Mouse (Mus musculus): ENCODE measurements at regions not wholly inside any gene's neighbourhood (a gene's known extent, or its start where the extent isn't known, plus 50 kb on each side); places are given as distances from the start of the nearest gene placed in this dataset.
A peak's percentile ranks its signal among the peaks of the same experiment; 100 is the strongest.

- Histone ChIP-seq H3K36me3 (replicated peaks; ENCODE audit: control insufficient read depth, insufficient read depth) (no peaks in the 10 kb centered on the region), H3K4me3 (replicated peaks; ENCODE audit: low read length) (no peak overlapping the region), H3K9ac (no peak overlapping the region), H3K27ac (no peak overlapping the region), H3K27me3 (ENCODE audit: control insufficient read depth, insufficient read depth, low read length) (no peaks in the 10 kb centered on the region), H3K4me2 (replicated peaks) (no peak overlapping the region), H3K4me1 (replicated peaks; ENCODE audit: control insufficient read depth, insufficient read depth, low read length) (peaks cover 3% of the 10 kb centered on the region; the same call in 1 of the 2 replicates), H3K9me3 (ENCODE audit: control insufficient read depth, low read length) (no peaks in the 10 kb centered on the region)
- 62% methylated on average over 21 of the region's 21 CpGs for WGBS
- ATAC-seq (ENCODE audit: low FRiP score) (peak; percentile 11; the same call in 1 of the 2 replicates), DNase-seq (ENCODE audit: low spot score) (no peak)
Measured at GRCm38 (mm10) chr10:120635818-120636543, 159.7 kb upstream of the Hmga2 start.

- H3K4me1 ChIP-seq (replicated peaks; ENCODE audit: control insufficient read depth, insufficient read depth, low read length) = peaks cover 3% of the 10 kb centered on the region; the same call in 1 of the 2 replicates
- no peak for ATAC-seq (ENCODE audit: low FRiP score)
- H3K9me3 ChIP-seq (ENCODE audit: control insufficient read depth, low read length) = no peaks in the 10 kb centered on the region
- no peak overlapping the region for H3K4me2 ChIP-seq (replicated peaks)
- H3K27ac ChIP-seq = no peak overlapping the region
- H3K4me3 ChIP-seq (replicated peaks; ENCODE audit: low read length) = no peak overlapping the region
- H3K9ac ChIP-seq = no peak overlapping the region
- no peak for DNase-seq (ENCODE audit: low spot score)
- no peaks in the 10 kb centered on the region for H3K36me3 ChIP-seq (replicated peaks; ENCODE audit: control insufficient read depth, insufficient read depth)
- 74% methylated on average over 5 of the region's 5 CpGs for WGBS
- H3K27me3 ChIP-seq (ENCODE audit: control insufficient read depth, insufficient read depth, low read length) = no peaks in the 10 kb centered on the region
Measured at GRCm38 (mm10) chr10:120635194-120635593, 158.9 kb upstream of the Hmga2 start.

- H3K27ac ChIP-seq = no peak overlapping the region
- no peaks in the 10 kb centered on the region for H3K27me3 ChIP-seq (ENCODE audit: control insufficient read depth, insufficient read depth, low read length)
- H3K4me1 ChIP-seq (replicated peaks; ENCODE audit: control insufficient read depth, insufficient read depth, low read length) = peaks cover 3% of the 10 kb centered on the region; the same call in 1 of the 2 replicates
- no peaks in the 10 kb centered on the region for H3K9me3 ChIP-seq (ENCODE audit: control insufficient read depth, low read length)
- WGBS = 76% methylated on average over 2 of the region's 2 CpGs
- H3K4me3 ChIP-seq (replicated peaks; ENCODE audit: low read length) = no peak overlapping the region
- H3K9ac ChIP-seq = no peak overlapping the region
- no peak overlapping the region for H3K4me2 ChIP-seq (replicated peaks)
- ATAC-seq (ENCODE audit: low FRiP score) = no peak
- no peak for DNase-seq (ENCODE audit: low spot score)
- no peaks in the 10 kb centered on the region for H3K36me3 ChIP-seq (replicated peaks; ENCODE audit: control insufficient read depth, insufficient read depth)
Measured at GRCm38 (mm10) chr10:120632071-120632470, 155.8 kb upstream of the Hmga2 start.

GRCm38 (mm10) chr10:120628066-120628465 lies 151.8 kb upstream of the Hmga2 start:
- no peaks in the 10 kb centered on the region for H3K4me1 ChIP-seq (replicated peaks; ENCODE audit: control insufficient read depth, insufficient read depth, low read length)
- H3K27me3 ChIP-seq (ENCODE audit: control insufficient read depth, insufficient read depth, low read length) = no peaks in the 10 kb centered on the region
- no peaks in the 10 kb centered on the region for H3K9me3 ChIP-seq (ENCODE audit: control insufficient read depth, low read length)
- no peak overlapping the region for H3K27ac ChIP-seq
- ATAC-seq (ENCODE audit: low FRiP score) = no peak
- DNase-seq (ENCODE audit: low spot score) = no peak
- no peak overlapping the region for H3K4me2 ChIP-seq (replicated peaks)
- no peaks in the 10 kb centered on the region for H3K36me3 ChIP-seq (replicated peaks; ENCODE audit: control insufficient read depth, insufficient read depth)
- H3K9ac ChIP-seq = no peak overlapping the region
- WGBS = 78% methylated on average over 5 of the region's 5 CpGs
- no peak overlapping the region for H3K4me3 ChIP-seq (replicated peaks; ENCODE audit: low read length)

GRCm38 (mm10) chr10:120625474-120625873 lies 149.2 kb upstream of the Hmga2 start:
- Histone ChIP-seq H3K9ac (no peak overlapping the region), H3K9me3 (ENCODE audit: control insufficient read depth, low read length) (no peaks in the 10 kb centered on the region), H3K4me2 (replicated peaks) (no peak overlapping the region), H3K27ac (no peak overlapping the region), H3K4me3 (replicated peaks; ENCODE audit: low read length) (no peak overlapping the region), H3K27me3 (ENCODE audit: control insufficient read depth, insufficient read depth, low read length) (no peaks in the 10 kb centered on the region), H3K36me3 (replicated peaks; ENCODE audit: control insufficient read depth, insufficient read depth) (no peaks in the 10 kb centered on the region), H3K4me1 (replicated peaks; ENCODE audit: control insufficient read depth, insufficient read depth, low read length) (no peaks in the 10 kb centered on the region)
- ATAC-seq (ENCODE audit: low FRiP score) = no peak
- DNase-seq (ENCODE audit: low spot score) = no peak
- WGBS = 83% methylated on average over 5 of the region's 5 CpGs

- DNase-seq (ENCODE audit: low spot score) (no peak), ATAC-seq (ENCODE audit: low FRiP score) (no peak)
- Histone ChIP-seq H3K4me2 (replicated peaks) (no peak overlapping the region), H3K27ac (no peak overlapping the region), H3K4me1 (replicated peaks; ENCODE audit: control insufficient read depth, insufficient read depth, low read length) (no peaks in the 10 kb centered on the region), H3K27me3 (ENCODE audit: control insufficient read depth, insufficient read depth, low read length) (no peaks in the 10 kb centered on the region), H3K36me3 (replicated peaks; ENCODE audit: control insufficient read depth, insufficient read depth) (no peaks in the 10 kb centered on the region), H3K4me3 (replicated peaks; ENCODE audit: low read length) (no peak overlapping the region), H3K9ac (no peak overlapping the region), H3K9me3 (ENCODE audit: control insufficient read depth, low read length) (no peaks in the 10 kb centered on the region)
- 54% methylated on average over 10 of the region's 10 CpGs for WGBS
Measured at GRCm38 (mm10) chr10:120624203-120624942, 148.1 kb upstream of the Hmga2 start.

GRCm38 (mm10) chr10:120616406-120617015 lies 140.2 kb upstream of the Hmga2 start:
- DNase-seq (ENCODE audit: low spot score) (no peak), ATAC-seq (ENCODE audit: low FRiP score) (no peak)
- no peaks in the 10 kb centered on the region for H3K4me1 ChIP-seq (replicated peaks; ENCODE audit: control insufficient read depth, insufficient read depth, low read length)
- H3K4me2 ChIP-seq (replicated peaks) = no peak overlapping the region
- H3K4me3 ChIP-seq (replicated peaks; ENCODE audit: low read length) = no peak overlapping the region
- WGBS = 75% methylated on average over 5 of the region's 5 CpGs
- no peaks in the 10 kb centered on the region for H3K9me3 ChIP-seq (ENCODE audit: control insufficient read depth, low read length)
- H3K27ac ChIP-seq = no peak overlapping the region
- H3K9ac ChIP-seq = no peak overlapping the region
- H3K27me3 ChIP-seq (ENCODE audit: control insufficient read depth, insufficient read depth, low read length) = no peaks in the 10 kb centered on the region
- H3K36me3 ChIP-seq (replicated peaks; ENCODE audit: control insufficient read depth, insufficient read depth) = no peaks in the 10 kb centered on the region

- DNase-seq (ENCODE audit: low spot score) = no peak
- H3K9me3 ChIP-seq (ENCODE audit: control insufficient read depth, low read length) = no peaks in the 10 kb centered on the region
- H3K27me3 ChIP-seq (ENCODE audit: control insufficient read depth, insufficient read depth, low read length) = no peaks in the 10 kb centered on the region
- ATAC-seq (ENCODE audit: low FRiP score) = no peak
- 78% methylated on average over 8 of the region's 8 CpGs for WGBS
- no peak overlapping the region for H3K4me2 ChIP-seq (replicated peaks)
- no peak overlapping the region for H3K27ac ChIP-seq
- H3K4me1 ChIP-seq (replicated peaks; ENCODE audit: control insufficient read depth, insufficient read depth, low read length) = no peaks in the 10 kb centered on the region
- no peak overlapping the region for H3K4me3 ChIP-seq (replicated peaks; ENCODE audit: low read length)
- H3K9ac ChIP-seq = no peak overlapping the region
- H3K36me3 ChIP-seq (replicated peaks; ENCODE audit: control insufficient read depth, insufficient read depth) = no peaks in the 10 kb centered on the region
Measured at GRCm38 (mm10) chr10:120612351-120612750, 136.1 kb upstream of the Hmga2 start.

- Histone ChIP-seq H3K4me1 (replicated peaks; ENCODE audit: control insufficient read depth, insufficient read depth, low read length) (no peaks in the 10 kb centered on the region), H3K4me2 (replicated peaks) (no peak overlapping the region), H3K36me3 (replicated peaks; ENCODE audit: control insufficient read depth, insufficient read depth) (no peaks in the 10 kb centered on the region), H3K4me3 (replicated peaks; ENCODE audit: low read length) (no peak overlapping the region), H3K9ac (no peak overlapping the region), H3K27ac (no peak overlapping the region), H3K9me3 (ENCODE audit: control insufficient read depth, low read length) (no peaks in the 10 kb centered on the region), H3K27me3 (ENCODE audit: control insufficient read depth, insufficient read depth, low read length) (no peaks in the 10 kb centered on the region)
- ATAC-seq (ENCODE audit: low FRiP score) (no peak), DNase-seq (ENCODE audit: low spot score) (no peak)
- 78% methylated on average over 10 of the region's 10 CpGs for WGBS
Measured at GRCm38 (mm10) chr10:120610076-120610475, 133.8 kb upstream of the Hmga2 start.

All from hindbrain, embryonic 14.5 days (tissue).